Mouse (Mus musculus) thymus, adult 2 months (tissue): ENCODE data around the gene Hist1h4d.

ENCODE experiments used
- CTCF ChIP-seq: fragments of 200-500 bp; IDR thresholded peaks from 2 replicates; pipeline ENCODE4 v1.5.1; 2012; ENCODE audit warnings: mild to moderate bottlenecking, control low read depth, low read length, moderate library complexity, borderline replicate concordance; ENCODE audit not compliant: control insufficient read depth, poor library complexity, insufficient read depth; ENCODE audit errors: extremely low read depth
- POLR2A ChIP-seq: fragments of 200-500 bp; IDR thresholded peaks from 2 replicates; pipeline ENCODE4 v1.6.1; 2012; ENCODE audit warnings: mild to moderate bottlenecking, low read length, control low read depth, moderate library complexity; ENCODE audit not compliant: control insufficient read depth, poor library complexity, insufficient read depth; ENCODE audit errors: extremely low read depth

GRCm38 (mm10) chr13:23604452-23604851, 23.1 kb downstream of the Hist1h4d start:
- no peak for TF ChIP-seq CTCF
- TF ChIP-seq POLR2A = no peak
